Mouse (Mus musculus): ENCODE measurements at regions not wholly inside any gene's neighbourhood (a gene's known extent, or its start where the extent isn't known, plus 50 kb on each side); places are given as distances from the start of the nearest gene placed in this dataset.
"Not testable (repeated sequence)": the region's sequence is repeated elsewhere in the genome, so short reads cannot be mapped to it uniquely, and the experiment has no call there.

- Histone ChIP-seq H3K27me3 (ENCODE audit: control insufficient read depth, insufficient read depth, low read length) (no peaks in the 10 kb centered on the region), H3K36me3 (ENCODE audit: control insufficient read depth, insufficient read depth, low read length) (no peaks in the 10 kb centered on the region), H3K27ac (ENCODE audit: insufficient read depth, low read length) (no peak overlapping the region), H3K4me3 (ENCODE audit: extremely low read depth, insufficient read depth, insufficient read length) (no peak overlapping the region), H3K4me1 (ENCODE audit: control insufficient read depth, insufficient read depth, insufficient read length) (no peaks in the 10 kb centered on the region)
- WGBS = 86% methylated on average over 8 of the region's 8 CpGs
- DNase-seq (ENCODE audit: low read depth in 1 of 2, low spot score in 2 of 2) = no peak
- TF ChIP-seq POLR2A (IDR thresholded peaks at IDR 0.05; ENCODE audit: low read depth, low read length) = no peak
- TF ChIP-seq CTCF (IDR thresholded peaks at IDR 0.05; ENCODE audit: extremely low read depth, insufficient read depth, insufficient read length, insufficient replicate concordance) = no peak
These were observed 110.5 kb upstream of the Wdfy3 start for GRCm38 (mm10) chr5:102180250-102180649.

- not testable (repeated sequence) for DNase-seq (ENCODE audit: low read depth in 1 of 2, low spot score in 2 of 2); H3K27ac ChIP-seq (ENCODE audit: insufficient read depth, low read length); H3K36me3 ChIP-seq (ENCODE audit: control insufficient read depth, insufficient read depth, low read length); H3K4me1 ChIP-seq (ENCODE audit: control insufficient read depth, insufficient read depth, insufficient read length); H3K27me3 ChIP-seq (ENCODE audit: control insufficient read depth, insufficient read depth, low read length); H3K4me3 ChIP-seq (ENCODE audit: extremely low read depth, insufficient read depth, insufficient read length)
- 85% methylated on average over 4 of the region's 4 CpGs for WGBS
These were observed 119.2 kb upstream of the Wdfy3 start for GRCm38 (mm10) chr5:102188951-102189350.

- Histone ChIP-seq H3K27ac (ENCODE audit: insufficient read depth, low read length) (no peak overlapping the region), H3K4me3 (ENCODE audit: extremely low read depth, insufficient read depth, insufficient read length) (no peak overlapping the region), H3K36me3 (ENCODE audit: control insufficient read depth, insufficient read depth, low read length) (no peaks in the 10 kb centered on the region), H3K4me1 (ENCODE audit: control insufficient read depth, insufficient read depth, insufficient read length) (no peaks in the 10 kb centered on the region), H3K27me3 (ENCODE audit: control insufficient read depth, insufficient read depth, low read length) (no peaks in the 10 kb centered on the region)
- no peak for DNase-seq (ENCODE audit: low read depth in 1 of 2, low spot score in 2 of 2)
- TF ChIP-seq POLR2A (IDR thresholded peaks at IDR 0.05; ENCODE audit: low read depth, low read length) = no peak
- no peak for TF ChIP-seq CTCF (IDR thresholded peaks at IDR 0.05; ENCODE audit: extremely low read depth, insufficient read depth, insufficient read length, insufficient replicate concordance)
- 43% methylated on average over 4 of the region's 4 CpGs for WGBS
These were observed 136.7 kb upstream of the Wdfy3 start for GRCm38 (mm10) chr5:102206456-102206855.

GRCm38 (mm10) chr5:102206953-102207352 lies 137.2 kb upstream of the Wdfy3 start:
- Histone ChIP-seq H3K27ac (ENCODE audit: insufficient read depth, low read length) (no peak overlapping the region), H3K4me3 (ENCODE audit: extremely low read depth, insufficient read depth, insufficient read length) (no peak overlapping the region), H3K4me1 (ENCODE audit: control insufficient read depth, insufficient read depth, insufficient read length) (no peaks in the 10 kb centered on the region), H3K27me3 (ENCODE audit: control insufficient read depth, insufficient read depth, low read length) (no peaks in the 10 kb centered on the region), H3K36me3 (ENCODE audit: control insufficient read depth, insufficient read depth, low read length) (no peaks in the 10 kb centered on the region)
- TF ChIP-seq POLR2A (IDR thresholded peaks at IDR 0.05; ENCODE audit: low read depth, low read length) = no peak
- TF ChIP-seq CTCF (IDR thresholded peaks at IDR 0.05; ENCODE audit: extremely low read depth, insufficient read depth, insufficient read length, insufficient replicate concordance) = peak; percentile 19; the same call in 1 of the 2 replicates
- peak; percentile 1 to 13 for DNase-seq (ENCODE audit: low read depth in 1 of 2, low spot score in 2 of 2)
- WGBS = 6% methylated on average over 16 of the region's 16 CpGs

GRCm38 (mm10) chr5:102213145-102213544 lies 143.4 kb upstream of the Wdfy3 start:
- 65% methylated on average over 6 of the region's 6 CpGs for WGBS
- no peaks in the 10 kb centered on the region for H3K4me1 ChIP-seq (ENCODE audit: control insufficient read depth, insufficient read depth, insufficient read length)
- DNase-seq (ENCODE audit: low read depth in 1 of 2, low spot score in 2 of 2) = no peak
- TF ChIP-seq POLR2A (IDR thresholded peaks at IDR 0.05; ENCODE audit: low read depth, low read length) = no peak
- no peak for TF ChIP-seq CTCF (IDR thresholded peaks at IDR 0.05; ENCODE audit: extremely low read depth, insufficient read depth, insufficient read length, insufficient replicate concordance)
- H3K4me3 ChIP-seq (ENCODE audit: extremely low read depth, insufficient read depth, insufficient read length) = no peak overlapping the region
- no peaks in the 10 kb centered on the region for H3K36me3 ChIP-seq (ENCODE audit: control insufficient read depth, insufficient read depth, low read length)
- no peak overlapping the region for H3K27ac ChIP-seq (ENCODE audit: insufficient read depth, low read length)
- no peaks in the 10 kb centered on the region for H3K27me3 ChIP-seq (ENCODE audit: control insufficient read depth, insufficient read depth, low read length)

GRCm38 (mm10) chr5:102227131-102227530 lies 157.4 kb upstream of the Wdfy3 start:
- Histone ChIP-seq H3K4me1 (ENCODE audit: control insufficient read depth, insufficient read depth, insufficient read length) (no peaks in the 10 kb centered on the region), H3K27me3 (ENCODE audit: control insufficient read depth, insufficient read depth, low read length) (no peaks in the 10 kb centered on the region), H3K4me3 (ENCODE audit: extremely low read depth, insufficient read depth, insufficient read length) (no peak overlapping the region), H3K27ac (ENCODE audit: insufficient read depth, low read length) (no peak overlapping the region), H3K36me3 (ENCODE audit: control insufficient read depth, insufficient read depth, low read length) (no peaks in the 10 kb centered on the region)
- no peak for DNase-seq (ENCODE audit: low read depth in 1 of 2, low spot score in 2 of 2)
- no peak for TF ChIP-seq CTCF (IDR thresholded peaks at IDR 0.05; ENCODE audit: extremely low read depth, insufficient read depth, insufficient read length, insufficient replicate concordance)
- no peak for TF ChIP-seq POLR2A (IDR thresholded peaks at IDR 0.05; ENCODE audit: low read depth, low read length)
- 81% methylated on average over 6 of the region's 6 CpGs for WGBS

- H3K4me3 ChIP-seq (ENCODE audit: extremely low read depth, insufficient read depth, insufficient read length) = no peak overlapping the region
- no peak for TF ChIP-seq POLR2A (IDR thresholded peaks at IDR 0.05; ENCODE audit: low read depth, low read length)
- no peak for TF ChIP-seq CTCF (IDR thresholded peaks at IDR 0.05; ENCODE audit: extremely low read depth, insufficient read depth, insufficient read length, insufficient replicate concordance)
- H3K27ac ChIP-seq (ENCODE audit: insufficient read depth, low read length) = no peak overlapping the region
- DNase-seq (ENCODE audit: low read depth in 1 of 2, low spot score in 2 of 2) = no peak
- H3K27me3 ChIP-seq (ENCODE audit: control insufficient read depth, insufficient read depth, low read length) = no peaks in the 10 kb centered on the region
- WGBS = 82% methylated on average over 5 of the region's 5 CpGs
- H3K4me1 ChIP-seq (ENCODE audit: control insufficient read depth, insufficient read depth, insufficient read length) = no peaks in the 10 kb centered on the region
- no peaks in the 10 kb centered on the region for H3K36me3 ChIP-seq (ENCODE audit: control insufficient read depth, insufficient read depth, low read length)
These were observed 172.9 kb upstream of the Wdfy3 start for GRCm38 (mm10) chr5:102242614-102243013.

Data from spleen, adult 2 months (tissue).